Comparison of ENCODE assay signal across 21 mouse cellular contexts in the genomic region with DNA sequence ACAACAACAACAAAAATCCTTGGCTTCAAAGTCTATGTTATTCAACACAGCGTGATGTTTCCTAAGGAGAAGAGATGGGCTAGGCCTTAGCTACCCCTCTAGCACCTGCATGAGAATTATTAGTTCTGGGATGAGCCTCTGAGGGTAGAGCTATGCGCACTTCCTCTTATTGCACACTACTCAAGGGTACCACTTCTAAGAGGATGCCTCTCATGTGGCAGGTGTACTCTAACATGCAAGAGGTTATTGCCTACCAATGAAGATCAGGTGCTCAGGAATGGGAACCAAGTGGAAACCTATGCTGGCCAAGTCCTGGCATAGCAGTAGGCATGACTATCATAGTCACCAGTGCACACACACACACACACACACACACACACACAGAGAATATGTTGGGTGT. TPM values are rescaled to one million over a fixed set of nuclear protein-coding genes. Genes with fewer than 3 reads are reported as not detected.
DNase-seq lines count a peak whose midpoint lies in the region; ATAC-seq and TF ChIP-seq lines count a peak whose summit lies in the region.
"Had no signal": no experiment of that assay in that cellular context is flagged by ENCODE, and none has a peak within 500 bp of the region (broad histone marks: within the 10 kb centered on the region; RNA-seq: fewer than 3 reads in every experiment).

No protein-coding gene starts in this region.

- H3K9me3 ChIP-seq in intestine, embryonic 14.5 days (ENCODE audit: control insufficient read depth, low read length): no peaks in the 10 kb centered on the region
- H3K9me3 ChIP-seq in intestine, embryonic 16.5 days (ENCODE audit: control insufficient read depth, low read length): no peaks in the 10 kb centered on the region
- H3K9me3 ChIP-seq in hindbrain, embryonic 10.5 days: no peaks in the 10 kb centered on the region
- H3K9me3 ChIP-seq: embryonic facial prominence, embryonic 10.5 days; forebrain, embryonic 13.5 days; heart, embryonic 13.5 days; hindbrain, embryonic 13.5 days had no signal

- WGBS in intestine, embryonic 14.5 days: 89% methylated on average over 2 of the region's 2 CpGs
- 85% methylated on average over 2 of the region's 2 CpGs for WGBS in intestine, embryonic 16.5 days
- WGBS in small intestine, adult 2 months: 73% methylated on average over 2 of the region's 2 CpGs
- WGBS in hindbrain, embryonic 10.5 days: 90% methylated on average over 2 of the region's 2 CpGs

- H3K9ac ChIP-seq in intestine, embryonic 14.5 days (ENCODE audit: low read length): no peak overlapping the region
- no peak overlapping the region for H3K9ac ChIP-seq in intestine, embryonic 16.5 days (ENCODE audit: low read depth, low read length)
- H3K9ac ChIP-seq: forebrain, embryonic 13.5 days; forebrain, postnatal 0 days; heart, embryonic 13.5 days; hindbrain, embryonic 13.5 days had no signal

- no peak for ATAC-seq in intestine, embryonic 14.5 days (replicated peaks; ENCODE audit: low FRiP score, low TSS enrichment, low read depth)
- no peak for ATAC-seq in intestine, embryonic 16.5 days
- ATAC-seq: forebrain, embryonic 13.5 days; forebrain, postnatal 0 days; hindbrain, postnatal 0 days had no signal

- H3K4me2 ChIP-seq in intestine, embryonic 14.5 days (ENCODE audit: low read length): no peak overlapping the region
- no peak overlapping the region for H3K4me2 ChIP-seq in intestine, embryonic 16.5 days (ENCODE audit: low read depth, low read length)
- H3K4me2 ChIP-seq: forebrain, embryonic 13.5 days; heart, embryonic 13.5 days; hindbrain, embryonic 13.5 days had no signal

- TF ChIP-seq POLR2A in small intestine, adult 2 months (IDR thresholded peaks at IDR 0.05; ENCODE audit: low read depth, low read length): no peak

- H3K27ac ChIP-seq in intestine, embryonic 14.5 days (ENCODE audit: low read depth): no peak overlapping the region
- no peak overlapping the region for H3K27ac ChIP-seq in intestine, embryonic 16.5 days (ENCODE audit: low read length)
- H3K27ac ChIP-seq in small intestine, adult 2 months (ENCODE audit: insufficient read depth, low read depth, low read length): peak overlapping the region; percentile 10
- H3K27ac ChIP-seq in hindbrain, embryonic 10.5 days: no peak overlapping the region
- H3K27ac ChIP-seq: embryonic facial prominence, embryonic 10.5 days; forebrain, embryonic 13.5 days; heart, embryonic 13.5 days; hindbrain, embryonic 13.5 days; hindbrain, postnatal 0 days had no signal

- H3K36me3 ChIP-seq in intestine, embryonic 14.5 days (ENCODE audit: control insufficient read depth, insufficient read depth, low read length): no peaks in the 10 kb centered on the region
- H3K36me3 ChIP-seq in intestine, embryonic 16.5 days (ENCODE audit: control insufficient read depth, insufficient read depth, low read length): no peaks in the 10 kb centered on the region
- H3K36me3 ChIP-seq in small intestine, adult 2 months (ENCODE audit: control insufficient read depth, insufficient read depth, low read length): no peaks in the 10 kb centered on the region
- no peaks in the 10 kb centered on the region for H3K36me3 ChIP-seq in hindbrain, embryonic 10.5 days
- H3K36me3 ChIP-seq: embryonic facial prominence, embryonic 10.5 days; heart, embryonic 13.5 days; hindbrain, embryonic 13.5 days had no signal

- no peak for TF ChIP-seq CTCF in small intestine, adult 2 months (IDR thresholded peaks at IDR 0.05; ENCODE audit: extremely low read depth, insufficient read length, insufficient replicate concordance, low read depth, low read length)

- H3K4me3 ChIP-seq in intestine, embryonic 14.5 days (ENCODE audit: low read depth, low read length): no peak overlapping the region
- H3K4me3 ChIP-seq in intestine, embryonic 16.5 days (ENCODE audit: low read length): no peak overlapping the region
- H3K4me3 ChIP-seq in small intestine, adult 2 months (ENCODE audit: low read depth, low read length): no peak overlapping the region
- no peak overlapping the region for H3K4me3 ChIP-seq in hindbrain, embryonic 10.5 days
- H3K4me3 ChIP-seq: embryonic facial prominence, embryonic 10.5 days; forebrain, embryonic 13.5 days; heart, embryonic 13.5 days; hindbrain, embryonic 13.5 days had no signal

- peak; percentile 39 for DNase-seq in intestine, embryonic 14.5 days (ENCODE audit: low spot score)
- DNase-seq in thymus, postnatal 14 days: peak; percentile 27
- DNase-seq in thymus, postnatal 10 days (ENCODE audit: low spot score in 2 of 2): no peak
- DNase-seq in hindbrain, embryonic 10.5 days (ENCODE audit: low spot score): no peak
- DNase-seq in adrenal gland, adult 2 months: no peak
- DNase-seq: adrenal gland, adult 8-10 months; cerebellum, adult 11-12 months; cerebellum, adult 9-10 months; cerebellum, postnatal 25 days; forebrain, postnatal 0 days; gastrocnemius, postnatal 14 days; heart, postnatal 36 days had no signal

- H3K27me3 ChIP-seq in intestine, embryonic 14.5 days (replicated peaks; ENCODE audit: control insufficient read depth, insufficient read depth, low read length): no peaks in the 10 kb centered on the region
- no peaks in the 10 kb centered on the region for H3K27me3 ChIP-seq in intestine, embryonic 16.5 days (replicated peaks; ENCODE audit: control insufficient read depth, insufficient read depth, low read length)
- no peaks in the 10 kb centered on the region for H3K27me3 ChIP-seq in small intestine, adult 2 months (ENCODE audit: control insufficient read depth, insufficient read depth, low read length)
- H3K27me3 ChIP-seq in hindbrain, embryonic 10.5 days (ENCODE audit: insufficient read depth, poor library complexity, severe bottlenecking): no peaks in the 10 kb centered on the region
- H3K27me3 ChIP-seq: forebrain, embryonic 13.5 days; hindbrain, embryonic 13.5 days had no signal

- H3K4me1 ChIP-seq in intestine, embryonic 14.5 days (replicated peaks; ENCODE audit: control insufficient read depth, insufficient read depth, low read length): no peaks in the 10 kb centered on the region
- H3K4me1 ChIP-seq in intestine, embryonic 16.5 days (ENCODE audit: control insufficient read depth, insufficient read depth, low read length): 0 out of 2 replicates have a peak, but pooled peaks cover 4% of the 10 kb centered on the region
- peaks cover 44% of the 10 kb centered on the region for H3K4me1 ChIP-seq in small intestine, adult 2 months (ENCODE audit: control insufficient read depth, insufficient read depth, insufficient read length, low read length)
- no peaks in the 10 kb centered on the region for H3K4me1 ChIP-seq in hindbrain, embryonic 10.5 days (replicated peaks)
- H3K4me1 ChIP-seq: forebrain, embryonic 13.5 days; hindbrain, embryonic 13.5 days had no signal

RNA-seq across cellular contexts. Expression of a gene that starts 1.3 kb away (rescaled TPM):
- 0.16 TPM in 1 of 2 replicates, not detected in the other for polyA plus RNA-seq in intestine, embryonic 14.5 days (2014; fragmentation: Nextera tagmentation; extraction: Ambion mirVana)
- 0.10 and 0.20 TPM in 2 replicates for polyA plus RNA-seq in intestine, embryonic 16.5 days (2015; fragmentation: Nextera tagmentation; extraction: Ambion mirVana)
- 0.74 and 1.6 TPM in 2 replicates for polyA plus RNA-seq in small intestine, adult 2 months (2012; rRNA removed)
- not detected in 2 replicates for polyA plus RNA-seq in hindbrain, embryonic 10.5 days (2016; fragmentation: Nextera tagmentation; extraction: Ambion mirVana)
- under 1 TPM in 1 of 2 experiments, not detected in 1; 0.17 TPM for total RNA-seq in adrenal gland, adult 2 months (2021)
- not detected in 2 replicates for polyA plus RNA-seq in adrenal gland, adult 2 months (2012; rRNA removed)
- total RNA-seq: gastrocnemius, adult 18-20 months; gastrocnemius, postnatal 14 days; hindbrain, postnatal 0 days had no signal
- polyA plus RNA-seq: embryonic facial prominence, embryonic 10.5 days; forebrain, embryonic 13.5 days; forebrain, postnatal 0 days; heart, embryonic 13.5 days; hindbrain, embryonic 13.5 days; hindbrain, postnatal 0 days had no signal

RNA-seq across cellular contexts. Expression of a gene that starts 27.1 kb away (rescaled TPM):
- polyA plus RNA-seq in intestine, embryonic 14.5 days (2014; fragmentation: Nextera tagmentation; extraction: Ambion mirVana): 0.71 and 0.76 TPM in 2 replicates
- 3.9 and 4.9 TPM in 2 replicates for polyA plus RNA-seq in intestine, embryonic 16.5 days (2015; fragmentation: Nextera tagmentation; extraction: Ambion mirVana)
- 747 and 1,110 TPM in 2 replicates for polyA plus RNA-seq in small intestine, adult 2 months (2012; rRNA removed)
- polyA plus RNA-seq in hindbrain, embryonic 10.5 days (2016; fragmentation: Nextera tagmentation; extraction: Ambion mirVana): not detected in 2 replicates
- 1 to 10 TPM in 1 of 2 experiments, under 1 TPM in 1; 0.14 to 3.2 TPM for total RNA-seq in adrenal gland, adult 2 months (2021)
- 0.07 TPM in 2 replicates for polyA plus RNA-seq in adrenal gland, adult 2 months (2012; rRNA removed)
- total RNA-seq: forebrain, postnatal 0 days; gastrocnemius, postnatal 14 days; heart, postnatal 36 days; hindbrain, postnatal 0 days had no signal
- polyA plus RNA-seq: embryonic facial prominence, embryonic 10.5 days; embryonic facial prominence, embryonic 14.5 days; forebrain, embryonic 13.5 days; forebrain, postnatal 0 days; heart, embryonic 13.5 days; hindbrain, embryonic 13.5 days; hindbrain, postnatal 0 days had no signal

Comparison
In these comparisons a context has a peak if more than half of its experiments do, and no peak if none do; other contexts are left out.
1. DNase-seq: peak in intestine, embryonic 14.5 days (single experiment) and thymus, postnatal 14 days (single experiment); none in thymus, postnatal 10 days (0 of 2), hindbrain, embryonic 10.5 days (single experiment) and adrenal gland, adult 2 months (single experiment).
2. RNA of a gene that starts 27.1 kb away (polyA plus RNA-seq): 747 to 1,110 TPM in small intestine, adult 2 months; 3.9 to 4.9 TPM in intestine, embryonic 16.5 days, 0.71 to 0.76 TPM in intestine, embryonic 14.5 days, 0.07 TPM in adrenal gland, adult 2 months and not detected in hindbrain, embryonic 10.5 days; every median in the first group is over 100 times any median in the second.